Mouse (Mus musculus) C2C12 (cell line): ENCODE data around the gene Dnaaf3. TPM values are rescaled to one million over a fixed set of nuclear protein-coding genes. Genes with fewer than 3 reads are reported as not detected.
A peak's percentile ranks its signal among the peaks of the same experiment; 100 is the strongest.

Experiments
- H3K27me3 ChIP-seq: one replicate; pipeline ENCODE4 v1.6.1; 2011; ENCODE audit not compliant: control insufficient read depth, insufficient read depth, insufficient read length
- H3K36me3 ChIP-seq: one replicate; pipeline ENCODE4 v1.6.1; 2011; ENCODE audit not compliant: control insufficient read depth, insufficient read depth
- H3K4me3 ChIP-seq: one replicate; pipeline ENCODE4 v1.5.1; 2011; ENCODE audit warnings: mild to moderate bottlenecking, control low read depth; ENCODE audit not compliant: poor library complexity, insufficient read depth, severe bottlenecking
- H3K79me2 ChIP-seq: one replicate; pipeline ENCODE4 v1.6.1; 2011; ENCODE audit not compliant: control insufficient read depth, insufficient read depth
- H3K79me3 ChIP-seq: one replicate; pipeline ENCODE4 v1.6.1; 2011; ENCODE audit warnings: low read depth, control low read depth
- H3ac ChIP-seq: one replicate; pipeline ENCODE3; 2011; ENCODE audit warnings: low read depth; ENCODE audit not compliant: control insufficient read depth, insufficient read length
- CEBPB ChIP-seq: IDR thresholded peaks from one replicate; pipeline ENCODE4 v1.6.1; 2011; ENCODE audit warnings: low read depth, mild to moderate bottlenecking, control low read depth, moderate library complexity
- CTCF ChIP-seq: IDR thresholded peaks from one replicate; pipeline ENCODE4 v1.5.1; 2011; ENCODE audit not compliant: control insufficient read depth, insufficient read depth, insufficient read length
- FOSL1 ChIP-seq: IDR thresholded peaks from one replicate; pipeline ENCODE4 v1.8.0; 2011; ENCODE audit warnings: mild to moderate bottlenecking, low read length; ENCODE audit not compliant: poor library complexity, insufficient read depth, severe bottlenecking
- MAX ChIP-seq: IDR thresholded peaks from one replicate; pipeline ENCODE4 v1.6.1; 2011; ENCODE audit warnings: mild to moderate bottlenecking, control low read depth
- MYOD1 ChIP-seq: IDR thresholded peaks from one replicate; pipeline ENCODE4 v1.6.1; 2011; ENCODE audit warnings: low read depth; ENCODE audit not compliant: control insufficient read depth, insufficient read length
- MYOG ChIP-seq: IDR thresholded peaks from one replicate; pipeline ENCODE4 v1.6.1; 2011; ENCODE audit not compliant: control insufficient read depth, insufficient read length; ENCODE audit errors: extremely low read depth
- USF1 ChIP-seq: IDR thresholded peaks from one replicate; pipeline ENCODE4 v1.6.1; 2011; ENCODE audit warnings: low read depth, mild to moderate bottlenecking, control low read depth, moderate library complexity
- polyA plus RNA-seq: library from polyadenylated mRNA; unstranded; fragments of >200 nt; fragmentation: generic; extraction: Trizol; gene quantifications from one replicate; pipeline ENCODE4 v1.2.1, GENCODE M21; 2012; ENCODE audit warnings: missing spikeins

The Dnaaf3 gene
- polyA plus RNA-seq, 1 experiment, result 1.4 TPM

GRCm38 (mm10) chr7:4515853-4516252 is 16.4 kb downstream of the Dnaaf3 start:
- Histone ChIP-seq H3K4me3 (no peak overlapping the region), H3K79me3 (no peaks in the 10 kb centered on the region)
- TF ChIP-seq USF1, result no peak
- no peak for TF ChIP-seq MYOG
- TF ChIP-seq CTCF, result no peak

GRCm38 (mm10) chr7:4513829-4514712 is 18.2 kb downstream of the Dnaaf3 start:
- Histone ChIP-seq H3ac (no peak overlapping the region), H3K36me3 (no peaks in the 10 kb centered on the region), H3K4me3 (no peak overlapping the region), H3K79me3 (no peaks in the 10 kb centered on the region), H3K27me3 (no peaks in the 10 kb centered on the region), H3K79me2 (no peaks in the 10 kb centered on the region)
- TF ChIP-seq FOSL1, result no peak
- TF ChIP-seq MYOD1, result peak; percentile 40

More at GRCm38 (mm10) chr7:4515853-4516252, 16.4 kb downstream of the Dnaaf3 start:
- H3ac ChIP-seq, result no peak overlapping the region
- no peaks in the 10 kb centered on the region for H3K27me3 ChIP-seq
- no peaks in the 10 kb centered on the region for H3K36me3 ChIP-seq
- H3K79me2 ChIP-seq, result no peaks in the 10 kb centered on the region

GRCm38 (mm10) chr7:4513236-4513635 is 19.0 kb downstream of the Dnaaf3 start:
- no peaks in the 10 kb centered on the region for H3K36me3 ChIP-seq
- no peak overlapping the region for H3K4me3 ChIP-seq
- H3K27me3 ChIP-seq, result no peaks in the 10 kb centered on the region
- no peak overlapping the region for H3ac ChIP-seq
- H3K79me3 ChIP-seq, result no peaks in the 10 kb centered on the region
- H3K79me2 ChIP-seq, result no peaks in the 10 kb centered on the region
- TF ChIP-seq MYOG (no peak), USF1 (no peak), MYOD1 (no peak), CTCF (peak; percentile 62), CEBPB (no peak), FOSL1 (no peak), MAX (no peak)

GRCm38 (mm10) chr7:4511489-4512224 is 20.6 kb downstream of the Dnaaf3 start:
- no peaks in the 10 kb centered on the region for H3K36me3 ChIP-seq
- H3K4me3 ChIP-seq, result no peak overlapping the region
- no peaks in the 10 kb centered on the region for H3K27me3 ChIP-seq
- no peak for TF ChIP-seq MYOG
- TF ChIP-seq MAX, result no peak
- TF ChIP-seq MYOD1, result no peak
- TF ChIP-seq FOSL1, result no peak
- TF ChIP-seq USF1, result no peak
- no peak for TF ChIP-seq CTCF
- no peak for TF ChIP-seq CEBPB
- H3ac ChIP-seq, result no peak overlapping the region
- H3K79me3 ChIP-seq, result no peaks in the 10 kb centered on the region
- H3K79me2 ChIP-seq, result no peaks in the 10 kb centered on the region

- H3K27me3 ChIP-seq, result no peaks in the 10 kb centered on the region
- H3K79me2 ChIP-seq, result no peaks in the 10 kb centered on the region
- H3K79me3 ChIP-seq, result no peaks in the 10 kb centered on the region
- no peak overlapping the region for H3ac ChIP-seq
- H3K36me3 ChIP-seq, result no peaks in the 10 kb centered on the region
- TF ChIP-seq MYOG (no peak), CTCF (peak; percentile 53)
- H3K4me3 ChIP-seq, result no peak overlapping the region
Measured at GRCm38 (mm10) chr7:4509863-4510608, 22.2 kb downstream of the Dnaaf3 start.
